Mouse (Mus musculus) cerebellum, postnatal 25 days (tissue): ENCODE data around the gene Slc34a3.

ENCODE experiments used
- DNase-seq, 2 experiments: peaks; one replicate each; pipeline ENCODE4 v3.0.0; 2021; ENCODE audit warnings: mixed read lengths in 2 of 2

Gene Slc34a3

GRCm38 (mm10) chr2:25224766-25225752, 9.1 kb downstream of the Slc34a3 start:
- peak; percentile 96 to 97 for DNase-seq

DNA sequence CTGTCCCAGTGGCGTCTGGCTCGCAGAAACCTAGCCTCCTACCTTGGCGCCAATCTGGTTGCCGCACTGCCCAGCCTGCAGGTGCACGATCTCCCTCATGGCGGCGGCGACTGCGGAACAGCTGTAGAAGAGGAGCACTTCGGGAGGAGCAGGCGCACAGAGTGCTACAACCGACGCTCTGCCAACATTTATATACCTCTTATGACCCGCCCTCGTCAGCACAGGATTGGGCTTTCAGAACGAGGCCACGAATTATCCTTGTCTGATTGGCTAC, 9.7 kb downstream of the Slc34a3 start, which contains the start of gene Tubb4b:
TSS of gene Tubb4b (minus strand) at position 211 of the 274 bp plus-strand sequence.
- no peak for DNase-seq

- DNase-seq = peak in 1 of 2 experiments; percentile 85
Observed at GRCm38 (mm10) chr2:25223681-25224491, 10.3 kb downstream of the Slc34a3 start.

- no peak for DNase-seq
Observed at GRCm38 (mm10) chr2:25221331-25221772, 12.8 kb downstream of the Slc34a3 start.

DNA sequence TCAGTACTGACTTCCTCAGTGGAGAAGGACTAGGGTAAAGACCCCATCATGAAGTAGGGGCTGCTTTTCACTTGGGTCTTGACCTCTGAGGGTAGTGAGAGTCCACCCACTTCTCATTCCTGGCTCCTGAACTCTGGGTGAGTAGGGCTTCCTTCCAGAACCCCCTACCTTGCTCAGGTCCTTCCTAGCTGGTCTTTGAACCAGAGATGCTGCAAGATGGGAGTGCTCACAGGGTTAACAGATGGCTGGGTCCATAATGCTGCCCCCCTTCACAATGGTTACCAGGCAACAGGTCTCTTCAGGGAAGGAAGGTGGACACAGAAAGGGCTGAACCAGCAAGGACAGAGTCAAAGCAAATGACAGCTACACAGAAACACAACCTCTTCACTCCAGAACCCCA, 15.7 kb downstream of the Slc34a3 start, which contains the start of gene Fam166a:
TSS of gene Fam166a (plus strand) at position 301 of the 400 bp plus-strand sequence.
- DNase-seq = no peak

- DNase-seq = no peak
Observed at GRCm38 (mm10) chr2:25217666-25218065, 16.5 kb downstream of the Slc34a3 start.

GRCm38 (mm10) chr2:25214444-25214843, 19.7 kb downstream of the Slc34a3 start, which contains the start of gene Stpg3:
Gene Stpg3 (minus strand): TSS chr2:25214637.
- DNase-seq = no peak

DNA sequence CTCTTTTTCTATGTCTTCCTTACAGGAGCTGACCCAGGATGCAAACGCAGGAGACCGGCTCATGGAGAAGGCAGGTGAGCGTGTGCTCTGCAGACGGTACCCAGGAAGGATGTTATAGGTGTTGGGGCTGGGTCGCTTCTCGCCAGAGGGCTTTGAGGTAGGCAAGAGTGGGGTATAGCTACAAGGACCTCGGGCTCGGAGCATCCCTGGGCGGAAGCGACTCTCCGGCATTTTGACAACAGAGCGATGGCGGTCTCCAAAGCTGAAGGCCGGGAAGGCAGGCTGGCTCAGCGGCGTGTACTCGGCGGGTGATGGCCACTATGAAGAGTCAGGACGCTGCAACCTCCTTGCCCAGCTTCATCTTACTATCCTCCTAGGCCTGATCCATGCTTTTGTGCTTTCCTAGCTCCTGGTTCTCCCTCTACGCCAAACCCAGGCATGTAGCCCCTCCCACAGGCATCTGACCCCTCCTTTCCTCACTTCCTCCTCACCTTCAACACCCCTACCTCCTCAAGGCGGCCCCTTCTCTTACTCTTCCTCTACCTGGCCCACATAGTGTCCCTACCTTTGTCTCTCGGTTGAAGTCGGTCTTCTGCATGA, 20.8 kb downstream of the Slc34a3 start:
- DNase-seq = no peak

- peak; percentile 92 for DNase-seq
Observed at GRCm38 (mm10) chr2:25211121-25211670, 23.0 kb downstream of the Slc34a3 start, which contains the start of gene Nelfb. Gene Nelfb (minus strand): TSS chr2:25211489.

DNA sequence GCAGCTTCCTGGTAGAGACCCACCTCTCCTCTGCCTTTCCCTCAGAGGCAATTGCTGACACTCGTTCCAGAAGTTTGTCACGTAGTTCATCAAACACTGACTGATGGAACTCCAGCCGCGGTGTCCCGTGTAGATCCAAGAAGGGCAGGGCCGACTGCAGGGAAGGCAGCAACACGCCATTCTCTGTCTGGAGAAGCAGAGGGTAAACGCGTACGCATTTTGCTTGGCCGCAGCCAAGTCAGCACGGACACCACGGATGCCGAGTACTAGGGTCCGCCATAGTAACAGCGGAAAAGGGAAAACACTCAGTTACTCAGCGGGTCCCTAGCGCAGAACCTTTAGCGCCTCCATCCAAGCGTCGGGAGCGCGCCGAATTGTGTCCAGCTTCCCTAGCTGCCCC, 23.5 kb downstream of the Slc34a3 start:
- DNase-seq = no peak

GRCm38 (mm10) chr2:25207593-25207992, 26.6 kb downstream of the Slc34a3 start:
- no peak for DNase-seq

- DNase-seq = no peak
Observed at GRCm38 (mm10) chr2:25203631-25204214, 30.4 kb downstream of the Slc34a3 start.

- DNase-seq = no peak
Observed at GRCm38 (mm10) chr2:25200631-25201030, 33.5 kb downstream of the Slc34a3 start.

- no peak for DNase-seq
Observed at GRCm38 (mm10) chr2:25197946-25198345, 36.2 kb downstream of the Slc34a3 start.

GRCm38 (mm10) chr2:25197191-25197590, 37.0 kb downstream of the Slc34a3 start:
- no peak for DNase-seq

DNA sequence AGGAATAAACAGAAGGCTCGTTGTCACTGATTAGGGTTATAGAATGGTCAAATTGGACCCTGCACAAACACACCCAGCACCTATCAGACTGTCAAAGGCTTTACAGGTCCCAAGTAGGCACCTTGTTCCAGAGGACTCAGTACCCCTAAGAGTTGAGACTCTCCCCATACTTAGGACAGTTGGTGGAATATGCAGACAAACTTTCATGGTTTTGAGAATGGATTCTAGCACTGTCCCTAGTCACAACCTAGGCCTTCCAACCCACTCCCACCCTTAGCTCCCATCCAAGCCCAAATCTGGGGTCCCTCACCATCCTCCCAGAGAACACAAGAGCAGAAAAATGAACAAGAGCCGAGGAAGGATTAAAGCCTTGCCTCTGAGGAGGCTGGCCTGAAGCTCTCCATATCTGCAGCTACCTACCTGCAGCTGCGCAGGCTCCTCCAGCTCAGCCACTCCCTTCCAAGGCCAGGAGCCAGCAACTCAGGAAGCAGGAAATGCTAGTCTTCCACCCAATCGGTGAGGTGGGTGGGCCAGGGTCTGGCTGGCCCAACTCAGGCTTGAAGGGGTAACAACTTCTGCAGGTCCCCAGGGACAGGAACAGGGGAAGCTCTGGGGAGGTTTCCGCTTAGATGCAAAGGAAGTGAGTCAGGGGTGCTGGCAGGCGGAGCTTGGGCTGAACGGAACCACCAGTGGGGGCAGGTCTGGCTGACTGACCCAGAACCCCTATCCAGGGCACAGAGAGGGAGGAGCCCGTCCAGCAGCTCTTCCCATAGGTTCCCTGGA, 37.8 kb downstream of the Slc34a3 start, which contains the start of gene Tor4a:
TSS of gene Tor4a (minus strand) at position 715 of the 783 bp plus-strand sequence.
- no peak for DNase-seq

GRCm38 (mm10) chr2:25195211-25196156, 38.7 kb downstream of the Slc34a3 start:
- no peak for DNase-seq

- no peak for DNase-seq
Observed at GRCm38 (mm10) chr2:25194486-25195171, 39.5 kb downstream of the Slc34a3 start.

GRCm38 (mm10) chr2:25194006-25194405, 40.2 kb downstream of the Slc34a3 start:
- no peak for DNase-seq
